Mouse (Mus musculus): ENCODE results near the gene Wee2.

The Wee2 gene

DNA sequence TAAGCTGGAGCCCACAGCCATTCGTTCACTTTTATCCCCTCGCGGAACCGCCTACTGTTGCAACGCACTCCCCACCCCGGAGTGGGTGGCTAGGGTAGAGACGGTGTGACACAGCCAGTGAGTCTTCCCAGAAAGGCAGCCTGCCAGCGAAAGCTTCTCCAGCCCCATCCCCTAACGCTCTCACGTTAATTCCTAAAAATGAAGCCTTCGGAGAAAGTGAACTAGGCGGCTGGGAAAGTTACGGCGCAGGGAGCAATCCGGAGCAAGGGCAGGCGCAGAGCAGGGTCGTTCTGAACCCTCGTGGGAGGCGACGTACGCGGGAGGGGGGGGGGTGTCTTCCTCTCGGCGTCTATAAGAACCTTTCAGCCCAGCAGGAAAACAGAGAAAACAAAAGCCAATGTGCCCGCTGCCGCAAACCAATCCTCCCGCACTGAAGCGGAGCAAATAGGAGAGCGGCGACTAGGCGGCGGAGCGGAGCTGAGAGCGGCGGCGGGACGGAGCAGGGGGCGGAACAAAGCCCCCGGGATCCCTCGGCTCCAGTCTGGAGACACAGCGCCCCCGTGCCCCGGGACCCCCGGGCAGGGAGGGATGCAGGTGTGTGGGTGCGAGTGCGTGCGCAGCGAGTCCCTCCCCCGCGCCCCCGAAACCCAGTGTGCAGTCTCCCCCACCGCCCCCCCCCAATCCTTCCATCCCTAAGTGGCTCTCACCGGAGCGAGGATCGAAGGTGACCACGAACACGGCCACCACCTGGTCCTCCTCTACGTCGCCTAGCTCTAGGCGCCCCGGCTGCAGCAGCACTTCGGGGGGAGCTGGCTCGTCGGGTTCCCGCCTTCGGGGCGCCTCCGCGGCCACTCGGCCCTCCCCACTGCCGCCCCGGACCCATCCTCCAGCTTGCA lies 3.5 kb upstream of the Wee2 start:
- DNase-seq (ENCODE audit: low spot score), result peak; percentile 61

DNA sequence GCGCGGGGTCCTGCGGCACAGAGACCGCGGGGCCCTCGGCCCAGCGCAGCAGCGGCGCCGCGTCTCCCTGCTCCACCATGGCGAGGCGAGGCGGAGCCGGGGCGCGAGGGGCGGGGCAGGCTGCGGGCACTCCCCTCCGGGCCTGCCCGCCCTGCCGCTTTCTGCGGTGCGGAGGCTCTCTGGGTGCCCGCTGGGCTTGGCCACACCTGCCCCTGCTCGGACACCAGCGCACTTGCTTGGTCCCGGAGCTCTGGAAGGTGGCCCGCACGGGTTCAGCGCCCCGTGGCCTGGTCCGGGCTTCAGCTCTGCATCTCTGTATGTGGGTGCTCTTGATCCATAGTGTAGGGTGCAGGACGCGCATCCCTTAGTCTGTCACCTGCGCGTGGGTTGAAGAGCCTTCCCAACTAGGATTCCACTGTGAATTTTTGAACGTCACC lies 2.8 kb upstream of the Wee2 start, which contains the start of gene E330009J07Rik:
Gene E330009J07Rik (minus strand): TSS at position 89 of the 437 bp plus-strand sequence.
- DNase-seq (ENCODE audit: low spot score), result peak; percentile 89

DNA sequence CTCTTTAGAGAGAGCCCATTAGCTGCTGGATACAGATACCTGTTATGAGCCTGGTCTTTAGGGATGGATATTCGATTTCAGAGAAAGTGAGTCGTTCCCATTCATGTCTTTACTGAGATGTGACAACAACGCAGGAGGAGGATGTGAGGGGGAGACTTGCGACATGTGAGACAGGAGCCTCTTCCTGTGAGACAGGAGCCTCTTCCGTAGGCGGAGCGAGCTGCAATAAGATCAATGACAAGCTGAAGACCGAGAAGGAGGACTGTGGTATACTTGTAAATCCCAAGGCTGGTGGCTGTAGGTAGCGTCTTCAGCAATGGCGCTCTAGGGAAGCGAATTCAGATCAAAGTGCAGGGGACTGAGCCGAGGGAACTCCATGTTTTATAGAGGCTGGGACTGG lies 843 bp downstream of the Wee2 start:
- DNase-seq (ENCODE audit: low spot score), result no peak

GRCm38 (mm10) chr6:40441276-40441675 lies 2.4 kb downstream of the Wee2 start:
- no peak for DNase-seq (ENCODE audit: low spot score)

- no peak for DNase-seq (ENCODE audit: low spot score)
Observed at GRCm38 (mm10) chr6:40441755-40442154, 2.9 kb downstream of the Wee2 start.

GRCm38 (mm10) chr6:40443281-40443928 lies 4.5 kb downstream of the Wee2 start:
- no peak for DNase-seq (ENCODE audit: low spot score)

DNA sequence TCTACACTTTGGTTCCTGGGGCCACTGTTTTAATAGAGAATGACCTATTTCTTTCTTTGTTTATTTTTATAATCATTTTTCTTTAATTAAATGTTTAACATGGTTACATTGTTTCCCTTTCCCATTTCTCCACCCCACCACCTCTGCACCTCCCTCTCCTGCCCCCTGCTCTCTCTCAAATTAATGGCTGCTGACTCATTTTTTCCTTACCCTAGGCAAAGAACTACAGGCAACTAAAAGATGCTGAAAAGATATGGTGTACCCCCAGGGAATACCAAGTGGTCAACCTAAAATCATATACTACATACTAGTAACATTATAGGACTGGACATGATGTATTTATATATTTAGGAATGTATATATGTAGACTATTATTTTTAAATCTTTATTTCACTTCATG lies 9.7 kb downstream of the Wee2 start:
- no peak for DNase-seq (ENCODE audit: low spot score)

DNA sequence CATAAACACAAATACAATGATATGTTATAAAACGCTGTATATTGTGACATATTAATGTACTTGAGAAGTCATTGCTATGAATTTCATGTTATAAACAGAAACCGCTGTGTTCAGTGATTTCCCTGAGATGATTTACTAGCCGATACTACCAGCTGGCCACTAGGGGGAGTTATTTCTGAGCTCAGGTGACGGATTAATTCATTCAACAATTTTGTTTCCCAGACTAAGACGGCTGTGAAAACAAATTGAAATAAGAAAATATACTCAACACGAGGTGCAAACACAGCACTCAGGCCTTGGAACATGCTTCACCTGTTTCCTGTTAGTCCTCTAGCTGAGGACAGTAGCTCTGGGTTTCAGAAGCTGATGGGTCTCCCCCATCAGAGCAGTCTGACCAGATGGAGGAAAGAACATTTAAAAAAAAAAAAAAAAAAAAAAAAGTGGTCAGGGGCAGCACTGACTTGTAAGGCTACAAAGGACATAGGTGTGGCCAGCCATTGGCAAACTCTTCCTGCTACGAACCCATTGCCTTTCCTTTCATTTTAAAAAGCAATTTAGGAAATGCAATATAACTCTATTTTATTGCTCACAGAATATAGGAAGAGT lies 15.7 kb downstream of the Wee2 start:
- DNase-seq (ENCODE audit: low spot score), result no peak

DNA sequence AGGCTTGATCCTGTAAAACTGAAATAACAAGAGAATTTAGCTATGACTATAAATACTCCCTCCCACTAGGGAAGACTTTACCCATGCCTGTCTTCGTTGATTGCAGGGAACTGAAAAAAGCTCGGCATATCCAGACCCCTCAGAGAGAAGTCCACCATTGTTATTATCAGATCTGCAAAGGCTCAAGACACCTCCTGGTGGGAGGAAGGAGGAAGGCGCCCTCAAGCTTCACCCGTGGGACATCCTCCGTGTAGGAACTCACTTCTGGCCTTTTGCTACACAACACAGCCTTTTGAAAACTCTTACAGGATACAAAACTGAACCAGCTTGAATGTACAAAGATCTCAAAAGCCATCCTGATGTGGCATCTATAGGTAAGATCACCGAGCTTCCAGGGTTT lies 26.8 kb downstream of the Wee2 start:
- DNase-seq (ENCODE audit: low spot score), result no peak

DNA sequence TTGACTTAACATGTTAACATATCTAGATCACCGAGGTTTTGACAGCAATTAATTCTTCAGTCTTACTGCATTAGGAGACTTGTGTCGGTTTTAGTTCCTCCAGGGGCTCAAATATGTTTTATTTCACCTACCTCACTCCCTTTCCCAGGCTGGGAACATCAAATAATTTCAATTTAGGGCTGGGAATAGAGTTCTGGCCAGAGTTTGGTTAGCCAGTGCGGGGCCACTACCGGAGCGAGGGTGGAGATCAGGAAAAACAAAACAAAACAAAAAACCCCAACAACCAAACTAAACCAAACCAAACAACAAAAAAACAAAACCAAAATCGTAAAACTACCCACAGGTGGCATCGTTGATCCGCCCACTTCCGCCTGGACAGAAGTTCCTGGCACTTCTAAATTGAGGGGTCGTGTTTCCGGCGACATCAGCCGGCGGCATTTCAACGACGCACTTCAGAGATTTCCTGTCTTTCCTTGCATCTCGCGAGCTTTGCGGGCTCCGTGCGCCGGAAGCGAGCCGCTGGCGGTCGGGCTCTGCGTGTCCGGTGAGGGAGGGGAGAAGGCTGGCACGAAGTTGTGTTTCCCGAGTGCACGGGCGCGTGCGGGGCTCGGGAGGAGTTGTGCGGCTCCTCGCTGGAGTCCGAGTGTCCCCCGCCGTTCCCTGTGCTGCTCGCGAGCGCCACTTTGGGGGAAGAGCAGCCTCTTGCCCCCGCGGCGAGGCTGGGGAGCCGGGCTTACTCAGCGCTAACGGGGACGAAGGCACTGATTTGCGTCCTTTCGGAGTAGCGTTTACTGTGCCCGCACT lies 32.2 kb downstream of the Wee2 start, which contains the start of gene Ssbp1:
Gene Ssbp1 (plus strand): TSS at position 437 of the 804 bp plus-strand sequence.
- peak; percentile 90 for DNase-seq (ENCODE audit: low spot score)

- no peak for DNase-seq (ENCODE audit: low spot score)
Observed at GRCm38 (mm10) chr6:40471720-40472010, 32.8 kb downstream of the Wee2 start.

DNA sequence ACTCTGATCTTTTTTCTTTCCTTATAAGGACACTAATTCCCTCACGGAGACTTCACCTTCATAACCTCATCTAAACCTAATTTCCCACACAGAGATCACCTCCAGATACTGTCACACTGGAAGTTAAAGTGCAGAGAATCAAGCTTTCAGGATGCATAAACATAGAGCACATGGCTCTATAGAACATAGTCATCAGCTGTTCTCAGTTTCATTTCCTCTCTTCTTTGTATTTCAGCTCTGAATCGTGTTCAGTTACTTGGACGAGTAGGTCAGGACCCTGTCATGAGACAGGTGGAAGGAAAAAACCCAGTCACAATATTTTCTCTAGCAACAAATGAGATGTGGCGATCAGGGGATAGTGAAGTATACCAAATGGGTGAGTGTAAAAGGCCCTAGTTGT lies 37.2 kb downstream of the Wee2 start:
- DNase-seq (ENCODE audit: low spot score), result no peak

DNA sequence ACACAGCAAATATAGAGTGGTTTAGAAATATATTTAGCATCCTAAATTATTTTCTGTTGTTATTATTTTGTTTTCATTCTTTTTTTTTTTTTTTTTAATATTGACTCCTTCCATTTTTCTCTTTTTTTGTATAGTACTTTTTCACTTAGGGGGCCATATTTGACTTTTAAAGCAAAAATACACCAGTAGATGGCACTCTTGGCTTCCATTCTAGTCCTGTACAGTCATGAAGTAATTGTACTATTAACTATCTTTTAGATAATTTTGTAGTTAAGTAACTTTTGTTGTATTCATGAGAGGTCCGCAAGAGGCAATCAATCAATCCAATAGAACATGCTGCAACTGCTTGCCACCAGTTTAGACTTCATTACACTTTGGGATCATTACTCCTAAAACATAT lies 40.8 kb downstream of the Wee2 start:
- DNase-seq (ENCODE audit: low spot score), result no peak

GRCm38 (mm10) chr6:40482318-40482717 lies 43.4 kb downstream of the Wee2 start:
- no peak for DNase-seq (ENCODE audit: low spot score)

DNA sequence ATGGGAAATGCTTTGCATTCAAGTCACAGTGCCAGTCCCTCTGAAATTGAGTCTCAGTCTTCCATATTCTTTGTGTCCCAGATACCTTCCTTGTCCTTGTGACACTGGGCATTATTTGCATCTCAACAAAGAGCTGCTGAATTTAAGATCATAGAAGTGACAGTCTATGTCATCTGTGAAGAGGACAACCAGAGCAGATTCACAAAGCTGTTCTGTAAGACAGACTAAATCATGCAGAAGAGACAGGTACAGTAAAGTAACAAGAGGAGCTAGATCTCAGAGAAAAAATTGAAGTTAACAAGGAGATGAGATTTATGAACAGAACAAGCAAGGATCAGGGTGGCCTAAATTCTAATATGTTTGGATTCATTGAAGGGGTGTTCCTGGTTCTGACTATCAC lies 52.0 kb downstream of the Wee2 start, which contains the start of gene Tas2r137:
Gene Tas2r137 (plus strand): TSS at position 301 of the 400 bp plus-strand sequence.
- no peak for DNase-seq (ENCODE audit: low spot score)

GRCm38 (mm10) chr6:40493229-40493628 lies 54.3 kb downstream of the Wee2 start, which contains the start of gene Tas2r108:
Gene Tas2r108 (plus strand): TSS chr6:40493529.
- no peak for DNase-seq (ENCODE audit: low spot score)

All from testis, postnatal 10 days (tissue).